Mouse (Mus musculus) ES-E14 (cell line): ENCODE data around the gene Slc16a3.

Source experiments
- HCFC1 ChIP-seq: IDR thresholded peaks from 2 replicates; pipeline ENCODE4 v1.6.1; 2012; ENCODE audit warnings: low read length, inconsistent platforms, borderline replicate concordance; ENCODE audit not compliant: insufficient read depth
- MAFK ChIP-seq: IDR thresholded peaks from 2 replicates; pipeline ENCODE4 v1.6.1; 2014; ENCODE audit warnings: mild to moderate bottlenecking, low read depth, low read length, inconsistent platforms; ENCODE audit not compliant: insufficient read depth

DNA sequence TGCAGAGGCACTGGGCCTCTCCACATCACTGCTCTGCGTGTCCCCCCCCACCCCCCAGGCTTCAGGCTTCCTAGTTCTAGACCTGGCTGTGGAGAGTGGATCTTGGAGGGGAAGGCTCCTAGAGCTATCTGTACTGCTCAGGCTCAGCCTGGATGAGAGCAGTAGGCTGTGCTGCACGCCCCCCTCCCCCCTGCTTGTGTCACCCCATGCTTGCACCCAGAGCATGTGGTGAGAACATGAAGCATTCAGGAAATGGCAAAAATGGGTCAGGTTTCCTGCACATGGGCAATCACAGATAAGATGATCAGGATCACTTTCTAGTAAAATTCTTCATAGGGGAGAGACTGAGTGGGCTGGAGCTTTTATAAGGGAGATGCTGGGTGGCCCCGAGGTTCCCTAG, 11.3 kb downstream of the Slc16a3 start:
- no peak for TF ChIP-seq HCFC1
- no peak for TF ChIP-seq MAFK
